Mouse (Mus musculus): ENCODE results near the gene Fgfr2. TPM values are rescaled to one million over a fixed set of nuclear protein-coding genes. Genes with fewer than 3 reads are reported as not detected.

Fgfr2 gene
- polyA plus RNA-seq, 1 experiment from 2014 or later, result 24.9 TPM

GRCm38 (mm10) chr7:131184339-131184738 lies 1938.8 kb downstream of the Fgfr2 start:
- Histone ChIP-seq H3K27me3 (ENCODE audit: control insufficient read depth, insufficient read depth, low read length) (no peaks in the 10 kb centered on the region), H3K9me3 (replicated peaks; ENCODE audit: control insufficient read depth, low read length) (no peaks in the 10 kb centered on the region), H3K9ac (ENCODE audit: low read depth, low read length) (no peak overlapping the region), H3K27ac (ENCODE audit: low read depth, low read length) (no peak overlapping the region), H3K4me1 (ENCODE audit: control insufficient read depth, insufficient read depth, low read length) (no peaks in the 10 kb centered on the region), H3K36me3 (ENCODE audit: control insufficient read depth, insufficient read depth, low read length) (no peaks in the 10 kb centered on the region), H3K4me2 (no peak overlapping the region), H3K4me3 (ENCODE audit: low read depth, low read length) (no peak overlapping the region)
- ATAC-seq (replicated peaks; ENCODE audit: insufficient number of reproducible peaks, low FRiP score, low TSS enrichment), result no peak
- WGBS (ENCODE audit: insufficient replicate concordance), result 63% methylated on average over 8 of the region's 8 CpGs

GRCm38 (mm10) chr7:131182685-131183084 lies 1940.5 kb downstream of the Fgfr2 start:
- no peaks in the 10 kb centered on the region for H3K36me3 ChIP-seq (ENCODE audit: control insufficient read depth, insufficient read depth, low read length)
- ATAC-seq (replicated peaks; ENCODE audit: insufficient number of reproducible peaks, low FRiP score, low TSS enrichment), result no peak
- H3K9me3 ChIP-seq (replicated peaks; ENCODE audit: control insufficient read depth, low read length), result no peaks in the 10 kb centered on the region
- no peak overlapping the region for H3K9ac ChIP-seq (ENCODE audit: low read depth, low read length)
- H3K27me3 ChIP-seq (ENCODE audit: control insufficient read depth, insufficient read depth, low read length), result no peaks in the 10 kb centered on the region
- no peak overlapping the region for H3K4me2 ChIP-seq
- 42% methylated on average over 4 of the region's 4 CpGs for WGBS (ENCODE audit: insufficient replicate concordance)
- no peak overlapping the region for H3K4me3 ChIP-seq (ENCODE audit: low read depth, low read length)
- H3K27ac ChIP-seq (ENCODE audit: low read depth, low read length), result no peak overlapping the region
- H3K4me1 ChIP-seq (ENCODE audit: control insufficient read depth, insufficient read depth, low read length), result no peaks in the 10 kb centered on the region

- Histone ChIP-seq H3K4me1 (ENCODE audit: control insufficient read depth, insufficient read depth, low read length) (no peaks in the 10 kb centered on the region), H3K4me2 (no peak within 1 kb of the TSS), H3K9me3 (replicated peaks; ENCODE audit: control insufficient read depth, low read length) (no peaks in the 10 kb centered on the region), H3K9ac (ENCODE audit: low read depth, low read length) (no peak within 1 kb of the TSS), H3K36me3 (ENCODE audit: control insufficient read depth, insufficient read depth, low read length) (no peaks in the 10 kb centered on the region), H3K27ac (ENCODE audit: low read depth, low read length) (no peak within 1 kb of the TSS), H3K4me3 (ENCODE audit: low read depth, low read length) (no peak within 1 kb of the TSS), H3K27me3 (ENCODE audit: control insufficient read depth, insufficient read depth, low read length) (no peaks in the 10 kb centered on the region)
- no peak for ATAC-seq (replicated peaks; ENCODE audit: insufficient number of reproducible peaks, low FRiP score, low TSS enrichment)
- 84% methylated on average over 9 of the region's 9 CpGs for WGBS (ENCODE audit: insufficient replicate concordance)
Measured at GRCm38 (mm10) chr7:131174121-131174520, 1949.0 kb downstream of the Fgfr2 start, which contains the start of gene 5430419D17Rik. Gene 5430419D17Rik (plus strand): TSS chr7:131174402.

GRCm38 (mm10) chr7:131169099-131169498 lies 1954.1 kb downstream of the Fgfr2 start:
- Histone ChIP-seq H3K27ac (ENCODE audit: low read depth, low read length) (no peak overlapping the region), H3K36me3 (ENCODE audit: control insufficient read depth, insufficient read depth, low read length) (no peaks in the 10 kb centered on the region), H3K4me3 (ENCODE audit: low read depth, low read length) (no peak overlapping the region), H3K27me3 (ENCODE audit: control insufficient read depth, insufficient read depth, low read length) (no peaks in the 10 kb centered on the region), H3K4me1 (ENCODE audit: control insufficient read depth, insufficient read depth, low read length) (no peaks in the 10 kb centered on the region), H3K4me2 (no peak overlapping the region), H3K9me3 (replicated peaks; ENCODE audit: control insufficient read depth, low read length) (no peaks in the 10 kb centered on the region), H3K9ac (ENCODE audit: low read depth, low read length) (no peak overlapping the region)
- ATAC-seq (replicated peaks; ENCODE audit: insufficient number of reproducible peaks, low FRiP score, low TSS enrichment), result no peak
- WGBS (ENCODE audit: insufficient replicate concordance), result 60% methylated on average over 2 of the region's 2 CpGs

GRCm38 (mm10) chr7:131167771-131168170 lies 1955.4 kb downstream of the Fgfr2 start:
- no peaks in the 10 kb centered on the region for H3K36me3 ChIP-seq (ENCODE audit: control insufficient read depth, insufficient read depth, low read length)
- no peak overlapping the region for H3K4me2 ChIP-seq
- ATAC-seq (replicated peaks; ENCODE audit: insufficient number of reproducible peaks, low FRiP score, low TSS enrichment), result no peak
- WGBS (ENCODE audit: insufficient replicate concordance), result 81% methylated on average over 3 of the region's 3 CpGs
- H3K4me3 ChIP-seq (ENCODE audit: low read depth, low read length), result no peak overlapping the region
- H3K4me1 ChIP-seq (ENCODE audit: control insufficient read depth, insufficient read depth, low read length), result no peaks in the 10 kb centered on the region
- no peaks in the 10 kb centered on the region for H3K9me3 ChIP-seq (replicated peaks; ENCODE audit: control insufficient read depth, low read length)
- no peak overlapping the region for H3K27ac ChIP-seq (ENCODE audit: low read depth, low read length)
- H3K27me3 ChIP-seq (ENCODE audit: control insufficient read depth, insufficient read depth, low read length), result no peaks in the 10 kb centered on the region
- no peak overlapping the region for H3K9ac ChIP-seq (ENCODE audit: low read depth, low read length)

GRCm38 (mm10) chr7:131162251-131162650 lies 1960.9 kb downstream of the Fgfr2 start:
- Histone ChIP-seq H3K4me1 (ENCODE audit: control insufficient read depth, insufficient read depth, low read length) (no peaks in the 10 kb centered on the region), H3K27me3 (ENCODE audit: control insufficient read depth, insufficient read depth, low read length) (no peaks in the 10 kb centered on the region), H3K27ac (ENCODE audit: low read depth, low read length) (no peak overlapping the region), H3K9me3 (replicated peaks; ENCODE audit: control insufficient read depth, low read length) (no peaks in the 10 kb centered on the region), H3K4me2 (no peak overlapping the region), H3K4me3 (ENCODE audit: low read depth, low read length) (no peak overlapping the region), H3K36me3 (ENCODE audit: control insufficient read depth, insufficient read depth, low read length) (no peaks in the 10 kb centered on the region), H3K9ac (ENCODE audit: low read depth, low read length) (no peak overlapping the region)
- ATAC-seq (replicated peaks; ENCODE audit: insufficient number of reproducible peaks, low FRiP score, low TSS enrichment), result no peak
- WGBS (ENCODE audit: insufficient replicate concordance), result 51% methylated on average over 7 of the region's 7 CpGs

- Histone ChIP-seq H3K4me1 (ENCODE audit: control insufficient read depth, insufficient read depth, low read length) (no peaks in the 10 kb centered on the region), H3K36me3 (ENCODE audit: control insufficient read depth, insufficient read depth, low read length) (no peaks in the 10 kb centered on the region), H3K27me3 (ENCODE audit: control insufficient read depth, insufficient read depth, low read length) (no peaks in the 10 kb centered on the region), H3K9ac (ENCODE audit: low read depth, low read length) (no peak overlapping the region), H3K4me2 (no peak overlapping the region), H3K27ac (ENCODE audit: low read depth, low read length) (no peak overlapping the region), H3K9me3 (replicated peaks; ENCODE audit: control insufficient read depth, low read length) (no peaks in the 10 kb centered on the region), H3K4me3 (ENCODE audit: low read depth, low read length) (no peak overlapping the region)
- 65% methylated on average over 5 of the region's 5 CpGs for WGBS (ENCODE audit: insufficient replicate concordance)
- no peak for ATAC-seq (replicated peaks; ENCODE audit: insufficient number of reproducible peaks, low FRiP score, low TSS enrichment)
Measured at GRCm38 (mm10) chr7:131153044-131153443, 1970.1 kb downstream of the Fgfr2 start.

GRCm38 (mm10) chr7:131150179-131150578 lies 1973.0 kb downstream of the Fgfr2 start:
- no peak for ATAC-seq (replicated peaks; ENCODE audit: insufficient number of reproducible peaks, low FRiP score, low TSS enrichment)
- WGBS (ENCODE audit: insufficient replicate concordance), result 90% methylated on average over 3 of the region's 3 CpGs
- no peak overlapping the region for H3K27ac ChIP-seq (ENCODE audit: low read depth, low read length)

GRCm38 (mm10) chr7:131146214-131146613 lies 1976.9 kb downstream of the Fgfr2 start, which contains the start of gene 4933402N03Rik:
Gene 4933402N03Rik (minus strand): TSS chr7:131146314.
- H3K4me3 ChIP-seq (ENCODE audit: low read depth, low read length), result no peak within 1 kb of the TSS
- H3K36me3 ChIP-seq (ENCODE audit: control insufficient read depth, insufficient read depth, low read length), result no peaks in the 10 kb centered on the region
- no peak within 1 kb of the TSS for H3K27ac ChIP-seq (ENCODE audit: low read depth, low read length)
- H3K27me3 ChIP-seq (ENCODE audit: control insufficient read depth, insufficient read depth, low read length), result no peaks in the 10 kb centered on the region
- H3K4me1 ChIP-seq (ENCODE audit: control insufficient read depth, insufficient read depth, low read length), result no peaks in the 10 kb centered on the region
- no peak within 1 kb of the TSS for H3K4me2 ChIP-seq
- 81% methylated on average over 2 of the region's 2 CpGs for WGBS (ENCODE audit: insufficient replicate concordance)
- ATAC-seq (replicated peaks; ENCODE audit: insufficient number of reproducible peaks, low FRiP score, low TSS enrichment), result no peak
- H3K9ac ChIP-seq (ENCODE audit: low read depth, low read length), result no peak within 1 kb of the TSS
- H3K9me3 ChIP-seq (replicated peaks; ENCODE audit: control insufficient read depth, low read length), result no peaks in the 10 kb centered on the region

More at GRCm38 (mm10) chr7:131150179-131150578, 1973.0 kb downstream of the Fgfr2 start:
- no peak overlapping the region for H3K4me3 ChIP-seq (ENCODE audit: low read depth, low read length)
- H3K27me3 ChIP-seq (ENCODE audit: control insufficient read depth, insufficient read depth, low read length), result no peaks in the 10 kb centered on the region
- no peak overlapping the region for H3K4me2 ChIP-seq
- H3K9me3 ChIP-seq (replicated peaks; ENCODE audit: control insufficient read depth, low read length), result no peaks in the 10 kb centered on the region
- no peak overlapping the region for H3K9ac ChIP-seq (ENCODE audit: low read depth, low read length)
- no peaks in the 10 kb centered on the region for H3K36me3 ChIP-seq (ENCODE audit: control insufficient read depth, insufficient read depth, low read length)
- no peaks in the 10 kb centered on the region for H3K4me1 ChIP-seq (ENCODE audit: control insufficient read depth, insufficient read depth, low read length)

Measured in heart, embryonic 11.5 days (tissue).